Mouse (Mus musculus): ENCODE results near the gene Myo1b. TPM values are rescaled to one million over a fixed set of nuclear protein-coding genes. Genes with fewer than 3 reads are reported as not detected.

Myo1b gene
- total and polyA plus RNA-seq, 3 experiments, result 5.5 to 30.1 (median 29.6) TPM

DNA sequence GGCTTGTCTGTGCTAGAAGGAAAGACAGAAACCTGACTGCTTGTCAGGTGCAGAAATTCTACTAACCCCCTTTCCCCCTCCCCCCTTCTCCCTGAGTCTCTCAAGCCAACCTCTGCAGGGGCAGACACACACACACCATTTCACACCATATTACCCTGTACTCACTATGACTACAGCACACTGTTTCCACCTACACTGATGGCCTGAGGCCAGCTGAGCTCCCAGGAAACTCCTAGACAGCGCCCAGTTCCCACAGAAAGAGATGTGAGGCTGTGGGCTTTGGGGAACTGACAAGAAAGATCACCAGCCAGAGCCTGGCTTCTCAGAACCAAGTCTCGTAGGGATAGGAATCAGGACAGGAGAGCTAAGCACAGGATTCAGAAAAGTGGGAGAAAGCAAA, 6.7 kb downstream of the Myo1b start:
- H3K27me3 ChIP-seq (ENCODE audit: control insufficient read depth, insufficient read depth, low read length), result no peaks in the 10 kb centered on the region
- DNase-seq, result no peak
- intact Hi-C loops (cut with DNase I), result no loop called here
- H3K27ac ChIP-seq, result no peak overlapping the region; the same call in 1 of the 2 replicates
- peaks cover 3% of the 10 kb centered on the region for H3K36me3 ChIP-seq (ENCODE audit: control insufficient read depth, insufficient read depth, low read length)
- WGBS, result 71% methylated on average over 2 of the region's 2 CpGs
- no peak overlapping the region for H3K9ac ChIP-seq (ENCODE audit: low read depth, low read length)
- H3K79me2 ChIP-seq (replicated peaks; ENCODE audit: control insufficient read depth, insufficient read depth, low read length), result no peaks in the 10 kb centered on the region
- no peak overlapping the region for H3K4me3 ChIP-seq
- H3K4me1 ChIP-seq (ENCODE audit: control insufficient read depth, insufficient read depth, low read length), result peaks cover 12% of the 10 kb centered on the region
- no peak for TF ChIP-seq POLR2A (IDR thresholded peaks at IDR 0.05; ENCODE audit: insufficient read depth, low read depth, low read length)
- no peak for TF ChIP-seq EP300 (IDR thresholded peaks at IDR 0.05; ENCODE audit: insufficient read depth, low read depth, low read length)
- TF ChIP-seq CTCF (IDR thresholded peaks at IDR 0.05), result no peak

- no peak overlapping the region; the same call in 1 of the 2 replicates for H3K27ac ChIP-seq
- no peaks in the 10 kb centered on the region for H3K27me3 ChIP-seq (ENCODE audit: control insufficient read depth, insufficient read depth, low read length)
- H3K4me1 ChIP-seq (ENCODE audit: control insufficient read depth, insufficient read depth, low read length), result peaks cover 12% of the 10 kb centered on the region
- H3K36me3 ChIP-seq (ENCODE audit: control insufficient read depth, insufficient read depth, low read length), result peaks cover 5% of the 10 kb centered on the region
- H3K4me3 ChIP-seq, result no peak overlapping the region
- no peak for DNase-seq
- H3K79me2 ChIP-seq (replicated peaks; ENCODE audit: control insufficient read depth, insufficient read depth, low read length), result no peaks in the 10 kb centered on the region
- intact Hi-C loops (cut with DNase I), result no loop called here
- TF ChIP-seq EP300 (IDR thresholded peaks at IDR 0.05; ENCODE audit: insufficient read depth, low read depth, low read length), result no peak
- no peak for TF ChIP-seq POLR2A (IDR thresholded peaks at IDR 0.05; ENCODE audit: insufficient read depth, low read depth, low read length)
- no peak for TF ChIP-seq CTCF (IDR thresholded peaks at IDR 0.05)
- H3K9ac ChIP-seq (ENCODE audit: low read depth, low read length), result no peak overlapping the region
- 36% methylated on average over 8 of the region's 8 CpGs for WGBS
Observed at GRCm38 (mm10) chr1:51907821-51908220, 8.1 kb downstream of the Myo1b start.

- peaks cover 11% of the 10 kb centered on the region for H3K4me1 ChIP-seq (ENCODE audit: control insufficient read depth, insufficient read depth, low read length)
- TF ChIP-seq EP300 (IDR thresholded peaks at IDR 0.05; ENCODE audit: insufficient read depth, low read depth, low read length), result no peak
- no peak for TF ChIP-seq CTCF (IDR thresholded peaks at IDR 0.05)
- 83% methylated on average over 8 of the region's 8 CpGs for WGBS
- no peaks in the 10 kb centered on the region for H3K79me2 ChIP-seq (replicated peaks; ENCODE audit: control insufficient read depth, insufficient read depth, low read length)
- H3K27me3 ChIP-seq (ENCODE audit: control insufficient read depth, insufficient read depth, low read length), result no peaks in the 10 kb centered on the region
- H3K4me3 ChIP-seq, result no peak overlapping the region
- peaks cover 5% of the 10 kb centered on the region for H3K36me3 ChIP-seq (ENCODE audit: control insufficient read depth, insufficient read depth, low read length)
- H3K27ac ChIP-seq, result no peak overlapping the region
- intact Hi-C loops (cut with DNase I), result no loop called here
- DNase-seq, result no peak
- no peak overlapping the region for H3K9ac ChIP-seq (ENCODE audit: low read depth, low read length)
Observed at GRCm38 (mm10) chr1:51906206-51906906, 9.5 kb downstream of the Myo1b start.

DNA sequence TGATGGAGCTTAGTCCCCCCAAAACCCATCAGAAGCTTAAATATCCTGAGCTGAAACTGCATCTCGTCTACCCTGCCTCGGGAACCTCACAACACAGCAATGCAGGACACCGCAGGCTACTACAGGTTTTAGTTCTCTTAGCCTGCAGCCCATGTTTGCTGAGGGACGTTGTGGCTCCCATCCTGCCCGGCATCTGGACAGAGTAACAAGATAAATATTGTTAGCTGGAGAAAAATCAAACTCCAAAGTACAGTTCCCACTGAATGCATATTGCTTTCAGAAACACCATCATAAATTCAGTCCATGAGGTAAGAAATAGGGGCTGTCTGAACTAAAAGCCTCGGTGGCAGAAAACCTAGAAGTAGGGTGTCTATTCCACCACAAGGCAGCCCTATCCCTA, 10.8 kb downstream of the Myo1b start:
- Histone ChIP-seq H3K79me2 (replicated peaks; ENCODE audit: control insufficient read depth, insufficient read depth, low read length) (0 out of 2 replicates have a peak, but pooled peaks cover 4% of the 10 kb centered on the region), H3K27ac (no peak overlapping the region), H3K27me3 (ENCODE audit: control insufficient read depth, insufficient read depth, low read length) (no peaks in the 10 kb centered on the region), H3K9ac (ENCODE audit: low read depth, low read length) (no peak overlapping the region), H3K4me3 (no peak overlapping the region), H3K36me3 (ENCODE audit: control insufficient read depth, insufficient read depth, low read length) (peaks cover 5% of the 10 kb centered on the region), H3K4me1 (ENCODE audit: control insufficient read depth, insufficient read depth, low read length) (peaks cover 9% of the 10 kb centered on the region)
- 73% methylated on average over 6 of the region's 6 CpGs for WGBS
- TF ChIP-seq POLR2A (IDR thresholded peaks at IDR 0.05; ENCODE audit: insufficient read depth, low read depth, low read length), result no peak
- TF ChIP-seq EP300 (IDR thresholded peaks at IDR 0.05; ENCODE audit: insufficient read depth, low read depth, low read length), result no peak
- TF ChIP-seq CTCF (IDR thresholded peaks at IDR 0.05), result no peak
- intact Hi-C loops (cut with DNase I), result no loop called here
- no peak for DNase-seq

DNA sequence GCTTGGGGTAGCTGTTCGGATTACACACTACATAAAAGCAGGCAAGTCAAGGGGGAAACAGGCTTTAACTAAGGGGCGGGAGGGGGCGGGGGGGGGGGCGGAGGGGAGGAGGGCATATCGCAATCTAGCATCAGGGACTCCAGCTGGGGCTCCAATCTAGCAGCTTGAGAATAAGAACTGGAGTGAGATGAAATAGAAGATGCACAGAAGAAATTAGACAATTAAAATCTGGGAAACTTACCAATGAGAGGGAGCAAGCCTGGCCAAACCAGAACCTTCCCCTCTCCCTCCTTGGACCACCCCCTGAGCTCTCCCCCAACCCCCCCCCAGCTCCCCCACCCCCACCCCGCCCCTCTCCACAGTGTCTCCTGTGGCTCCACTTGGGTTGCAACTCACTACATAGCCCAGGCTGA, 18.7 kb downstream of the Myo1b start:
- intact Hi-C loops (cut with DNase I), result no loop called here
- Histone ChIP-seq H3K9ac (ENCODE audit: low read depth, low read length) (no peak overlapping the region), H3K4me3 (no peak overlapping the region), H3K36me3 (ENCODE audit: control insufficient read depth, insufficient read depth, low read length) (no peaks in the 10 kb centered on the region), H3K27ac (no peak overlapping the region), H3K27me3 (ENCODE audit: control insufficient read depth, insufficient read depth, low read length) (no peaks in the 10 kb centered on the region), H3K79me2 (replicated peaks; ENCODE audit: control insufficient read depth, insufficient read depth, low read length) (peaks cover 7% of the 10 kb centered on the region), H3K4me1 (ENCODE audit: control insufficient read depth, insufficient read depth, low read length) (peaks cover 4% of the 10 kb centered on the region)
- DNase-seq, result no peak
- WGBS, result 57% methylated on average over 4 of the region's 6 CpGs
- TF ChIP-seq POLR2A (IDR thresholded peaks at IDR 0.05; ENCODE audit: insufficient read depth, low read depth, low read length) (no peak), CTCF (IDR thresholded peaks at IDR 0.05) (no peak), EP300 (IDR thresholded peaks at IDR 0.05; ENCODE audit: insufficient read depth, low read depth, low read length) (no peak)

DNA sequence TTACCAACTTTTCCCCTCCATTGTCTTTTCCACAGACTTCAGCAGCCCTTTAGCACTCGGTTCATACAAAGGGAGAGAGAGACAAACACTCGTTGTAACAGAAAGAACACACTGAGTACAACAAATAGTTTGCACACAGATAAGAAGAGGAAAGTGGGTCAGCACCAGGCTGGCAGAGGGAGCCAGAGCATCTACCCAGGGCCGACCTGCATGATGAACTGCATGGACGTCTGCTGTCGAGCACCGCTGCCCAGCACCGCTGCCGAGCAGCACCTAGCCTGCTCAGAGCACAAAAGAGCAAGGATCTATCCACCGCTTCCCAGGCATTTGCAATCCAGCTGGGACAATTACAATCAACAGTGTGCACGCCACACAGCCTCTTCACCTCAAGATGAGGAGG, 19.9 kb downstream of the Myo1b start:
- Histone ChIP-seq H3K79me2 (replicated peaks; ENCODE audit: control insufficient read depth, insufficient read depth, low read length) (peaks cover 8% of the 10 kb centered on the region), H3K9ac (ENCODE audit: low read depth, low read length) (no peak overlapping the region), H3K27me3 (ENCODE audit: control insufficient read depth, insufficient read depth, low read length) (no peaks in the 10 kb centered on the region), H3K4me1 (ENCODE audit: control insufficient read depth, insufficient read depth, low read length) (peaks cover 6% of the 10 kb centered on the region), H3K4me3 (no peak overlapping the region), H3K36me3 (ENCODE audit: control insufficient read depth, insufficient read depth, low read length) (no peaks in the 10 kb centered on the region; the same call in 1 of the 2 replicates), H3K27ac (no peak overlapping the region)
- no peak for DNase-seq
- TF ChIP-seq EP300 (IDR thresholded peaks at IDR 0.05; ENCODE audit: insufficient read depth, low read depth, low read length), result no peak
- 49% methylated on average over 10 of the region's 10 CpGs for WGBS
- intact Hi-C loops (cut with DNase I), result no loop called here
